Mouse (Mus musculus) CD4-positive helper T cell, adult 2 months (primary cell): ENCODE results near the gene Oaf.

Source experiments
- DNase-seq: peaks from one replicate; pipeline ENCODE4 v3.0.0-alpha.2; 2012; ENCODE audit warnings: low read depth, missing footprints, low spot score

Gene Oaf

GRCm38 (mm10) chr9:43225481-43225880 lies 14.2 kb downstream of the Oaf start:
- no peak for DNase-seq

DNA sequence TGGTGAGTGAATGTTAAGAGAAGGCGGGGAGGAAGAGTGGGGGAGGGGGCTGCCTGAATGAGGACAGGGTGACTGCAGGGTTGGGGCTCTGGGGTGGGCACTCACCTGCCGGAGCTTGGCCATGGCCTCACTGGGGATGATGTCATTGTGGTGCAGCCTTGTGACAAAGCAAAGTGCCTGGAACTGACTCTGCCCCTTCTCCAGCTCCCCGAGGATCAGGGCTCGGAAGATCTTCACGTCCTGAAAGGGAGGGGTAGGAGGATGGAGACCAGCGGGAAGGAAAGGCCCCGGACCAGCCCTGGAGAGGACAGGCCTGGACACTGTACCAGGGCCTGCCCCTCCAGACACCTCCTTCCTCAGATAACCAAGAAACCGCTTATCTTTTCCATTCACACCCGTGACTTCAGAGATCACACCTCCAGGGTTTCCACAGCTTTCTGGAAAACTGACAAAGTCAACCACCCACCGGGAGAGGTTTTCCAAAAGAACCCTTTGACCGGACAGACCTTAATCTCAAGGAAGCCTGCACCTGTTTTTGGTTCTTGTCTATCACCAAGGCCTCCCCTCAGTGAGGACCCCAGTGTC lies 14.8 kb downstream of the Oaf start:
- DNase-seq: no peak

DNA sequence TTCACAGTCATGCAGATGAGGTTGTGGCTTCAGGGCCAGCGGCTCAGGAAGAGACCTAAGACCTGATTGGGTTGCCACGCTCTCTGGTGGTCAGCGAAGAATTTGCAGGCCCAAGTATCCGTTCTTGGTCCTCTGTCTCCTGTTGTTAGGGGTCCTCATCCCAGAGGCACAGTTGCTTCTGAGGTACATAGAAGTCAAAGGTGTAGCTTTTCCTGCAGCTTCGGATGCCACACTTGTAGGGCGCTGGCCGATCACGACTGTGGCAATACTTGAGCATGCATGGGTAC lies 17.3 kb downstream of the Oaf start:
- no peak for DNase-seq

DNA sequence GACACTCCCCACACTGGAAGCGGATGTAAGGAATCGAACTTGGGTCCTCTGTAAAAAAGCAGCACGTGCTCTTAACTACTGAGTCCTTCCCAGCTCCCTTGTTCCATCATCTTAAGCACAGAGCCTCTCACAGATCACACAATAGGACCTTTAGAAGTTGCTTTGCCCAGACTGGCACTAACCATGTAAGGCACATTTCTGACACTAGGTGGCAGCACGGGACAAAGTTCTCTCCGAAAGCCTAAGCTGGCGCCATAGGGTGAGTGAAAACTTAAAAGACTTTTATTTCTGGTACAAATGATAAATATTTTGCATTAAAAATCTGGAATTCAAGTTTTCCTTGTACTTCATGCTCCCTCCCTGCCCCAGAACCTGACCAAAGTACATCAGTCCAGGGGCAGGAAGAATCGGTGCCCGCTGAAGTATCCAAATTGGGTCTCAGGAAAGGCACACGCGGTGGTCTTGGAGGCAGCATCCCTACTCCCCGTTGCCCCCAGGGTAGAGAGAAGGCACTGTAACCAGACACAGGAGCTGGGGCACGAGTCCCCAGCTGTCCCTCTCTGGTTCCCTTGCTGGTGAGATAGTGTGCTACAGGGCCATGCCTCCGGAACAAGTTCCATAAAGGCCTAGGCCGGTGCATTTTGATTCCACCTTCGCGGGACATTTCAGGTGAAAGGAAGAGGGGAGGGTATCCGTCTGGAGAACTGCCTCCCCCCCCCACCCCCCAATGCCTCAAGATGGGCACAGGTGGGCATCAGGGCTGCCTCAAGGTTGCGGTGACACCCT lies 17.9 kb downstream of the Oaf start:
- DNase-seq: peak; percentile 49

GRCm38 (mm10) chr9:43210771-43211450 lies 28.8 kb downstream of the Oaf start:
- DNase-seq: peak; percentile 7

GRCm38 (mm10) chr9:43210190-43210682 lies 29.5 kb downstream of the Oaf start, which contains the start of gene Pou2f3:
TSS of gene Pou2f3 (minus strand) at chr9:43210369.
- no peak for DNase-seq

GRCm38 (mm10) chr9:43206022-43206390 lies 33.7 kb downstream of the Oaf start:
- no peak for DNase-seq

GRCm38 (mm10) chr9:43205343-43206021 lies 34.2 kb downstream of the Oaf start:
- DNase-seq: no peak

DNA sequence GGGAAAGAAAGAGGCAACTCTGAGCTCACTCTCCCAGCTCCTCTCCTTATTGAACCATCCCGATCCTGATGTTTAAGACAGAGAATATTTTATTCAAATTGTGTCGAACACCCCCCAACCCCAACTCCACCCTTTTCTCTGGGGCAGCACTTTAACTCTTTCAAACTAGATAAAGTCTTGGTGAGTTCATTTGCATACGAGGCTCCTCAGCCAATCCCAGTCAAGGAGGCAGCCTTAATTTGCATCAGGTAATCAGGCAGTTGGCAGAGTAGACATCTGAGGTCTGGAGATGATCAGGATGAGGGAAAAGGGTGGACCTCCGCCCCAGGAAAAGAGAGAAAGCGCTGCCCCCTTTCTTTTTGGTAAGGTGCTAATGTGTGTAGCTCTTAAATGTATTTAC lies 39.5 kb downstream of the Oaf start:
- no peak for DNase-seq

GRCm38 (mm10) chr9:43194001-43194400 lies 45.7 kb downstream of the Oaf start:
- DNase-seq: no peak

- DNase-seq: no peak
Measured at GRCm38 (mm10) chr9:43191561-43191960, 48.1 kb downstream of the Oaf start.

DNA sequence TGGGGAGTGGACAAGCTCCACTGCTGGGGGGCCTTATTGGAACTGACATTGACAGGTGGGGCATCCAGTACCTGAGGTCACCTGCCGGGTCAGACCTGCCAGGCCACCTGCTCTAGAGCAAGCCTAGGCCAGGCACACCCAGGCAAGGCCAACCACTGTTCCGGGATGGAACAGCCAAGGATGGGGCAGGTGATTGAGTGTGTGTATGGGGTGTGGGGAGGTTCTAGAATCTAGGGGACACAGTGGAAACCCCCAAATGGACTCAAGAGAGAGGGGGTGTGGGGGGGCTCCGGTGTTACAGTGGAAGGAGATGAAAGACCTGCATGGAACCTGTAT lies 50.7 kb downstream of the Oaf start:
- DNase-seq: no peak

GRCm38 (mm10) chr9:43188309-43189020 lies 51.2 kb downstream of the Oaf start:
- no peak for DNase-seq

DNA sequence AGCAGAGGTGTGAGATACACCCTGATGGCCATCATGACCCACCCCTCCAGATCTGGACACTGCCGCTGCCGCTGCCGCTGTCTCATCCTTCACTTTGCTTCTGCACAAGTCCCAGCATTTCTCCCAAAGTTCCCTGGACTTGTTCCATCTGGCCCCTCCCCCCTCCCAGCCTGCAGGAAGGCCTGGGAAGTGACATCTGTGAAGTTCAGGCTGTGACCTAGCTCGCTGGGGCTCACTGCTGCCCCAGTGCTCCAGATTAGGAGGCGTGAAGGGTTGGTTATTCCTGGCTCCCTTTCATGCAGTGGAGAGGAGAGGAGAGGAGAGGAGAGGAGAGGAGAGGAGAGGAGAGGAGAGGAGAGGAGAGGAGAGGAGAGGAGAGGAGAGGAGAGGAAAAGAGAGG lies 60.1 kb downstream of the Oaf start:
- no peak for DNase-seq

DNA sequence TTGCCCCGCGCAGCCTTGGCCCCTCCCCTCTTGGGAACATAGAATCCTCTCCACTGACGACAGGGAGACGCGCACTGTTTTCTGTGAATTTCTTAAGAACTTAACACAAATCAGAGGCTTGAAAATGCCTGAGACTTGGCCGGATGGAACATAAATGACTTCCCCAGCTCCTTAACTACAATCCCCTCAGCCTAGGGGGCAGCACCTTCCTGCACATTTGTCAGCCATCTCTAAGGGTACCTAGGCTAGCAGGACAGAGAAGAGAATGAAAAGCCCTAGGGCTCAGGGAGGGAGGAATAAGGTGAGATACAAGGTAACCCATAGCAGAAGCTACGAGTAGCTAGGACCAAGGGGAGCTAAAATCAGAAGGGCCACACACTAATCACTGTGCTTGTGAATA lies 61.5 kb downstream of the Oaf start:
- DNase-seq: no peak
